Mouse (Mus musculus): Measurements from ENCODE around the gene Gramd1a.

The Gramd1a gene

GRCm38 (mm10) chr7:31150566-31151300 lies 5.0 kb downstream of the Gramd1a start:
- peak; percentile 92 for DNase-seq

GRCm38 (mm10) chr7:31149751-31150565 lies 5.7 kb downstream of the Gramd1a start:
- peak; percentile 45 for DNase-seq

- no peak for DNase-seq
Observed at GRCm38 (mm10) chr7:31149271-31149670, 6.4 kb downstream of the Gramd1a start.

GRCm38 (mm10) chr7:31148756-31149155 lies 6.9 kb downstream of the Gramd1a start:
- peak; percentile 72 for DNase-seq

GRCm38 (mm10) chr7:31148086-31148485 lies 7.6 kb downstream of the Gramd1a start:
- DNase-seq = no peak

GRCm38 (mm10) chr7:31145596-31146160 lies 10.0 kb downstream of the Gramd1a start:
- no peak for DNase-seq

GRCm38 (mm10) chr7:31144886-31145285 lies 10.8 kb downstream of the Gramd1a start:
- no peak for DNase-seq

- DNase-seq = no peak
Observed at GRCm38 (mm10) chr7:31140941-31141340, 14.8 kb downstream of the Gramd1a start.

GRCm38 (mm10) chr7:31140302-31140701 lies 15.4 kb downstream of the Gramd1a start:
- DNase-seq = no peak

GRCm38 (mm10) chr7:31139765-31140164 lies 15.9 kb downstream of the Gramd1a start:
- DNase-seq = peak; percentile 73

- no peak for DNase-seq
Observed at GRCm38 (mm10) chr7:31135717-31136116, 20.0 kb downstream of the Gramd1a start.

- no peak for DNase-seq
Observed at GRCm38 (mm10) chr7:31131866-31132265, 23.8 kb downstream of the Gramd1a start.

GRCm38 (mm10) chr7:31130841-31131240 lies 24.9 kb downstream of the Gramd1a start:
- DNase-seq = peak; percentile 76

GRCm38 (mm10) chr7:31130197-31130596 lies 25.5 kb downstream of the Gramd1a start:
- peak; percentile 68 for DNase-seq

GRCm38 (mm10) chr7:31128157-31128705 lies 27.5 kb downstream of the Gramd1a start:
- peak; percentile 73 for DNase-seq

- DNase-seq = peak; percentile 88
Observed at GRCm38 (mm10) chr7:31126851-31127724, 28.6 kb downstream of the Gramd1a start, which contains the start of gene Scn1b. TSS of gene Scn1b (minus strand) at chr7:31127003.

- DNase-seq = peak; percentile 82
Observed at GRCm38 (mm10) chr7:31126211-31126751, 29.4 kb downstream of the Gramd1a start.

- peak; percentile 92 for DNase-seq
Observed at GRCm38 (mm10) chr7:31125116-31125515, 30.6 kb downstream of the Gramd1a start.

- DNase-seq = peak; percentile 63
Observed at GRCm38 (mm10) chr7:31124381-31124780, 31.3 kb downstream of the Gramd1a start.

- DNase-seq = peak; percentile 75
Observed at GRCm38 (mm10) chr7:31123697-31124096, 32.0 kb downstream of the Gramd1a start.

- DNase-seq = peak; percentile 96
Observed at GRCm38 (mm10) chr7:31122641-31123631, 32.8 kb downstream of the Gramd1a start.
